Mouse (Mus musculus) kidney, postnatal 4 days (tissue): ENCODE measurements around the gene Ccdc88a.

Experiments
- DNase-seq, 2 experiments: peaks; one replicate each; pipeline ENCODE4 v3.0.0; 2021; ENCODE audit warnings: mixed read lengths in 2 of 2

Gene Ccdc88a

DNA sequence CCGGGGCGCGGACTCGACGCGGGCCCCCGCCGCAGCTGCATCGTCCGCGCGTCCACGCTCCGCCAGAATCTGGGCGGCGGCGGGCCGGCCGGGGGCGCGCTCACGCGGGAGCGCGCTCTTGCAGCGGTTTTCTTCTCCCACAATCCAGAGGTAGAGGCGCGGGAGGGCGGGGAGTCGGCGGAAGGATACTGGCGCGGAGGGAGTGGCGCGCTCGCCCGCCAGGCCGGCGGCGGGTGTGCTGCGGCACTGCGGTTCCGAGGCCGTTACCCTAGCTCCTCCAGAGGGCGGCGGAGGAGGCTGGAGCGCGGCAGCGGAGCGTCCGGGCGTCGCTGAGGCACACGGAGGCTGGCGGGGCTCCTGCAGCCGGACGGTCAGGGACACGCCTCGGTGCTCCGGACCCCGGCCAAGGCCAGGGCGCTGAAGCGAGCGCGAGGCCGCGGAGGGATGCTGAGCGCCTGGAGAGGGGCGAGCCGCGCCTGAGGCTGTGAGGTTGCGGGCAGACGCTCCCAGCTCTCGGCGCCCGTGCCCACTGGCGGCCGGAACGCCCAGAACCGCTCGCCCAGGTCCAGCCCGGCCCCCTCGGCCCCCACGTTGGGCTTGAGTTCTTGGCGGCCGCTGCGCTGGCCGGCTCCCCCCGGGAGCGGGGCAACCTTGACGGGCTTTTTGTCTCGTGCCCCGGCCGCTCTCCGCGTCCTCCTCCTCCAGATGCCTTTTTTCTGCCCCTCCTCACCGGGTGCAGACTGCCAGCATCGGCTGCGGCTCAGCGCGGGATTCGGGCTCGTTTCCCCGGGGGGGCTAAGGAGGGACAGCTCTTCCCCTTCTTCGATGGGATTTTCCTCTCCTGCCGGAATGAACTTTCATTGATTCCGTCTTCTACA lies at the start of gene Ccdc88a:
Ccdc88a (plus strand) TSS at position 263 of the 878 bp plus-strand sequence.
- peak; percentile 97 to 98 for DNase-seq

DNA sequence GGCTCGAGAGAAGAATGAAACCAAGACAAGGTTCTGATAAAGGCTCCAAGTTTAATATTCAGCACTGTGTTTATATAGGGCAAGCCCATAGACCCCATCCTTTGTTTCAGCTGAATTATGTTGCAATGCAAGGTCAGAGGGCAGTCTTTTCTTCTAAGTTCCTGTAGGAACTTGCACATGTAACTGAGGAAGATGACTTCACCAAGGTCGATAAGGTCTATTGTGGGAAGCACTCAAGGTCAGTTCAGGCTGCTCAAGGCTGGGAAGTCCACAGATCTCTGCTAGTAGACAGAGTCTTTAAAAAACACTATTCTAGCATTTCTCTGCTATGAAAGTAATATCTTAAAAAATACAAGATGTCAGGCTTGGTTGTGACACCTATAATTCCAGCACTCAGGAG lies 38.0 kb upstream of the Ccdc88a start:
- no peak for DNase-seq

GRCm38 (mm10) chr11:29341259-29341658 lies 32.2 kb upstream of the Ccdc88a start:
- DNase-seq: no peak

DNA sequence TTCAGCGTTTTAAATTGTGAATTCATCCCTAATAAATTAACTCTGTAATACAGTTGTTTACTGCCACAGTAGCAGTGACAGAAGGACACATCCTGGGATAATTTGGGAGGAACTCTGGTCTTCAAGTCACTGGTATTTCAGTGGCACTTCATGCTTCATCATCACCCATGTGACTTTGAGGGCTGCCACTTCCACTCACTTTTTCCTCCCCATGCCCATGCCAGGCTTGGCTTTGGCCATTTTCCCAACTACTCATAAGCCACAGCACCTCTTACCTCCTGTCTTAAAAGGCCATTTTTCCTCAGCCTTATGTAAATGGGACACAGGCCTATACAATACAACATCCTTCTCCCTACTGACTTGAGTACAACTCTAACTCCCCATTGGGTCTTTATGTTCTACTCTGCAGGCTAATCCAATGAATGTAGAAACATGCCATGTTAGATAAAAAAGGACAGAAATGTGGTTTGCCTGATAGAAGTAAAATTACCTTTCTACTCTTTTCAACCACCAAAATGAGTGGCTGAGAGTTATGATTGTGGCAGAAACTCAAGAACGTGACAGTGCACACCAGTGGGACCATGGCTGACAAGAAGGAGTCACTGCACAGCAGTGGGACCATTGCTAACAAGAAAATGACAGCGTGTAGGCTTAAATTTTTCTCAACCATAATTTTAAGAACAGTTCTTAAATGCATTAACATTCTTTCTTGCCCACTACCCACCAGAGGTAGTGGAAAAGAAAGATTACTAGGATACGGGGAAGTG lies 28.4 kb upstream of the Ccdc88a start:
- no peak for DNase-seq

DNA sequence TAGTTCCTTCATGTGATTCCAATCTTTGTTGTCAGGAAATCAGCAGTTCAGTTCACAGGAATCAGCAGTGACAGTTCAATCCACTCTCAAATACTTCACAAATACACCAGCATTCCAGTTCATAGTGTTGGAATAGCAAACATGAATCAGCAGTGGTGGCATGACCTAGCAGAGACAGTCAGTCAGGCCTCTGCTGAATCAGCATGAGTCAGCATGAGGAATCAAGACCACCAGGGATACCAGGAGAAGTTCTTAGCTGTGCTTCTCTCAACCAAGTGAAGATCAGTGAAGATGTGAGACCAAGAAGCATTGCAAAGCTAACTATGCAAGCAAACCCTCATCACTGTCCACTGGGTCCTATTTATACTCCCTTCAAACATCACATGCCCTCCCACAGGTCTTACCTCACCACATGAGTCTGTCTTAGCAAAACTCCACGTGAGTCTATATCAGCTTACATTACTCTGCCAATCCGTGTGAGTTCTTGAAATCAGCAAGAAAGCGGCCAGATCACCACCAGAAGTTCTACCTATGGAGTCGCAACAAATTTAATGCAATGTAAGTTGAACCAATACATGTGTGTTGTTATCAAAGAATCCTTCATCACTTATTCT lies 27.7 kb upstream of the Ccdc88a start:
- no peak for DNase-seq

DNA sequence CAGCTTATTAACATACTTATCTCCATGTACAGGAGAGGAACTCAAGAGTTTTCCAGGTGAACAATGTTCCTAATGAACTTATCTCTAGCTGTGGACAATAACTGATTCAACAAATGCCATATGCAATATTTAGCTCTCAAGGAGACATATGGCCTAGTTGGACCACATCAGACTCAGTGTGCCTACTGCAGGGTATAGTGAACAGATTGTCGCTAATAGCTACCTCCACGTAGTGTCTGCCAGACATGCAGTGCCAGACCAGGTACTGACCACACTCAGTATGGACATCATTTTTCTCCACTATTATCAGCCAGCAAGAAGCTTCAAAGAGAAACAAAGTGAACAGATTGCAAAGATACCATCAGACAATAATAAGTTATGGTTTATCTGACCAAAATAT lies 22.6 kb upstream of the Ccdc88a start:
- DNase-seq: no peak

- no peak for DNase-seq
Measured at GRCm38 (mm10) chr11:29352214-29352613, 21.2 kb upstream of the Ccdc88a start.

DNA sequence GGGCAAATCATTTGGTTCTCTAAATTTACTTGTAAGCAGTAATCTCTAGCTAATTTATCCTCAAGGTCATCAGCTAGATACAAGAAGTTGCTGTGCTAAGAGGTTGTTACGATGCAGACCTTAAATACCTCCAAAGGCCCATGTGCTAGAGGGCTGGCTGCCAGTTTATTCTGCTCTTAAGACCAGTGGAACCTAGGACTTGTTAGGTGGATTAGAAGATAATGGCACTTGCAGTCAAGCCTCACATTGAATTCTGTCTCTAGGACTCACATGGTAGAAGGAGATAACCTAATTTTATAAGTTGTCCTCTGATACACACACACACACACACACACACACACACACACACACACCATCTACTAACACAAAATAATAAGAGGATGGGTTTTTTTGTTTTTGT lies 5.3 kb upstream of the Ccdc88a start:
- no peak for DNase-seq

DNA sequence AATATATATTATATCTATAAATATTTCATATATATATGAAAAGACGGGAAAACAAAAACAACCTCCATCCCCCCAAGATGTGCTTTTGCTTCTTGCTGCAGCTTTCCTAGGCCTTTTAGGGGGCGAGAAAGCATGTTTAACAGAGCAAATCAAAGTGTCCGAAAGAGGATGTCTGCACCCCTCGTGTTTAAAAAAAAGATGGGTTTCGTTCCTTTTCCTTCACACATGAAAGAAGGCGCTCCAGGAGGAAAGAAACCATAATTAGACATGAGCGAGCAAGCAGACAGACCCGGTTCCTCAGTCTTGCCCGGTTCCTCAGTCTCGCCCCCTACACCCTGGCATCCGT lies 435 bp upstream of the Ccdc88a start:
- no peak for DNase-seq

- no peak for DNase-seq
Measured at GRCm38 (mm10) chr11:29374274-29374656, 807 bp downstream of the Ccdc88a start.

DNA sequence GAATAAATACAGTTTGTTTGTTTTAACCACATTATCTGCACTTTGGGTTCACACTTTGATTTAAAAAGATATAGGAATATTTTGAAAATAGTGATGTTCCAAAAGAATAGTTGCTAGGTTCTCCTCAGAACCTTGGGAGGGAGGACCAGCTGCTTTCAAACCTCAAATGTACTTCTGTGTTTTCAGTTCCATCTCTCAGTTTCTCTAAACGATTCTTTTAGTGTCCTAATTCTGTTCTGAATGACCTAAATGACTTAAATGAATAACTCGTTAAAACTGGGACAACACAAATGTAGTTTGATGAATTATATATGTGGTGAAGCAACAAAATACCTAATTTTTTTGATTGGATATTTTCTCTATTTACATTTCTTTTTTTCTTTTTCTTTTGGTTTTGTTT lies 3.2 kb downstream of the Ccdc88a start:
- no peak for DNase-seq

DNA sequence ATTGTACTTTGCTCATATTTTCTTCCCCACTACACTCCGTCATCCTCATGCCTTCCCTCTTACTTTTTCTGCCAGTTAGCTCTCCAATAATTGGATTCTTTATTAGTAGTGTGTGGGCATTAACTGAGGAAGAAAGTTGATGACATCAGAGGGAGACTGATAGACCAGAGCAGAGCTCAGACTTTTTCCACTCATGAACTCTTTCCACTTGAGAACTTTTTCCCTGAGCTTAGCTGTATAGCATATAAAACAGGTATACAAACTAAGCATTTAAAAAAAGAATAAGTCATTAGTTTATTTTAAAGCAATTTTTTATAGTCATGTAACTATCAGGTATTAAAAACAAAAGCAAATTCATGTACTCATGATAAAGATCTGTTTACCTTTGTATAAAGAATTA lies 5.3 kb downstream of the Ccdc88a start:
- no peak for DNase-seq

DNA sequence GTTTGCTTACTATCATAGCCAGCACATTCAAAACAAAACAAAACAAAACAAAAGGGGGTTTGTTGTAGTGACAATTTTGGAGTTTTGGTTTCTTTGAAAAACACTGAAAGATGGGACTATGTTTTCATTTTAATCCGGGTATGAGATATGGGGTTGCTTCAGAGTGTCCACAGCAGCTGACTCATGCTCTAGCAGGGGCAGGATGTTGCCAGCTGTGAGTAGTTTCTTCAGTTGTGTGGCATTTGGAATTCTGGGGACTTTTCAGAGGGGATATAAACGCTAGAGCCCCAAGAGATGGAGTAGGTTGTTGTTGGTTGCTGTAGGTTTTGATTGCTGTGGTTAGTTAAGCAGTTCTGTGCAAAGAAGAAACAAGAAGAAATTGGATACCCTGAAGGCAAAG lies 10.0 kb downstream of the Ccdc88a start:
- DNase-seq: no peak

DNA sequence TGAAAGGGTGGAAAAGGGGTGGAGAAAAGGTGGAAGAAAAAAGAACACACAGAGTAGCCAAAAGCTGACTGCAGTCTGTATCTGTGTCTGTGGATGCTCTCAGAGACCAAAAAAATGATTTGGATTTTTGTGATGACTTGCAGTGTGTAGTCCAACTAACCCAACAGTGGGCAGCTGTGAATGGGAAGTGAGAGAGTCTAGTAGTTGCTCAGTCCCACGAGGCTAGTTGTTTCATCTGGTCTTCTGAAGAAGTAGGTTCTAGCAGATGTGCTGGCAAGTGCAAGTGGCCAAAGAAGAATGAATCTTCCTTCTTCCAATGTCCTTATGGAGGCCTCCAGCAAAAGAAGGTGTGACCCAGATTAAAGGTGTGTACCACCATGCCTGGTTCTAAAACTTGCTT lies 10.5 kb downstream of the Ccdc88a start:
- no peak for DNase-seq

- DNase-seq: no peak
Measured at GRCm38 (mm10) chr11:29384617-29385016, 11.2 kb downstream of the Ccdc88a start.

DNA sequence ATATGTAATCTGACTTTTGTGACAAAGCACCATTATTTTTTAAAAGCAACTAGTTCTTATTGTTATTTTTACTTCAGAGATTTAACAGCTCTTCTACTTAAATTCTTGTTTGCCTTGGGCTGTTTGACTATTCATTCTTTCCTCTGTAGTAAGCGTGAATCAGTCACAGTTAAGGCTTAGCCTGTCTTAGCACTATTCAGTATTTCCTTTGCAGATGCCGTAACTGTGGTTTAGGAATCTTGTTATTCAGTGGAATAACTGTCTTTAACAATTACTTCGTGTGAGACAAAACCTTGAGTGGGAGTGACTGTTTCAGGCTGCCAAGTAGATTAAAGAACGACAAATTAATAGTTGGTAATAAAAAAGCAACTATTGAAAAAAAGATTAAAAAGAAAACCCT lies 16.5 kb downstream of the Ccdc88a start:
- no peak for DNase-seq

- DNase-seq: no peak
Measured at GRCm38 (mm10) chr11:29395135-29395746, 21.8 kb downstream of the Ccdc88a start.

- no peak for DNase-seq
Measured at GRCm38 (mm10) chr11:29400374-29400773, 26.9 kb downstream of the Ccdc88a start.

DNA sequence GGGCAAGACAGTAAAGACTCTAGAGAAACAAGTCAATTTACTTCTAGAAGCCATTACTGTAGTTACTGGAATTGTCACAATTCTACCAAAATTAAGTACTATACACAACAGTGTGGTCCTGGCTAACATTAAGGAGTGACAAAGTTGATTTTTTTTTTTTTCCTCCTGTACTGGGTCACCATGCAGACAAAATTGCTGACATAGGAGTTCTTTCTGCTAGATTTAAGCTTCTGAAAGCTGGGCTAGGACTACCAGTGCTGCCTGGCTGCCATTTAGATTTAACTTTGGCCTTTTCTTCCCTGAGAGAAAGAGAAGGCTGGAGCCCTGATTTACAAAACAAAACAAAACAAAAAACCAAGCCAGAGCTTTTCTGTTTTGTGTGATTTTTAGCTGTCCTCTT lies 32.8 kb downstream of the Ccdc88a start:
- no peak for DNase-seq

DNA sequence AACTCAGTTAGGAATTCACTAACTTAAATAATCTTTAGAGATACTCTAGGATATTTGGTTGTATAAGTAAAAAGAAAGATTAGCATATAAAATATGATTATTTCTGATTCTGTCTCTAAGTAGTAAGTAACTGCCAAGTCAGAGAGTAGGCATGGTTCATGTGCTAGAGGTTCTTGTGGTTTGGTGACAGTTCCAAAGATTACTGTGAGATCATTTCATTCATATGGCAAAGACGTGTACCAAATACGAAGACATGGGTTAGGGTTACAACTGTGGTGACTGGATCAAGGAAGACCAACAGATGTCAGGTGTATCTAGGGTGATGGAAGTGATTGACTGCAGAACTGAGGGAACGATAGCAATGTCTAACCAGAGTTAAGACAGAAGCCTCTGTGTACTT lies 50.0 kb downstream of the Ccdc88a start:
- DNase-seq: no peak

GRCm38 (mm10) chr11:29428774-29429173 lies 55.3 kb downstream of the Ccdc88a start:
- no peak for DNase-seq

DNA sequence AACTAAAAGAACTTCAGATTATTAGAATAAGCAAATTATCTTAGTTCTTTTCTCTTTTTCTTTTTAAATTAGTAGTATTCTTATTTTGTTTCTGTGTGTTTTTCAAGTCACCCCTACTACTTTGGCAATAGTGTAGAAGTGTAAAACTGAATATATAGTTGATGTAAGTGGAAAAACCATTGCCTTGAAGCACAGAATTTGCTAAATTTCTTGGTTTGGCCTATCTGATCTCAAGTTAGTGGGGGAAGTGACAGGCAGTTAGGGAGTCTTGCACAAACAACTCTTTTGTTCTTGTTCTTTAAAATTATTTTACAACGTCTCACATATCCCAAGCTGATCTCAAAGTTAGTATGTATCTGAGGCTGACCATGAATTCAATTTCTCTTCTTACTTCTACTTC lies 57.6 kb downstream of the Ccdc88a start:
- DNase-seq: no peak

GRCm38 (mm10) chr11:29448741-29449140 lies 75.3 kb downstream of the Ccdc88a start:
- DNase-seq: no peak
